Mouse (Mus musculus) colon, adult 2 months (tissue): ENCODE measurements around the gene Dpy19l2. TPM values are rescaled to one million over a fixed set of nuclear protein-coding genes. Genes with fewer than 3 reads are reported as not detected.

ENCODE experiments used
- polyA plus RNA-seq: library from polyadenylated mRNA; depleted of rRNA; stranded (reverse); fragments of >200 nt; gene quantifications from 2 replicates; pipeline ENCODE4 v1.2.3, GENCODE M21; 2012; rRNA removed

Gene Dpy19l2
- not detected in 2 replicates for polyA plus RNA-seq

DNA sequence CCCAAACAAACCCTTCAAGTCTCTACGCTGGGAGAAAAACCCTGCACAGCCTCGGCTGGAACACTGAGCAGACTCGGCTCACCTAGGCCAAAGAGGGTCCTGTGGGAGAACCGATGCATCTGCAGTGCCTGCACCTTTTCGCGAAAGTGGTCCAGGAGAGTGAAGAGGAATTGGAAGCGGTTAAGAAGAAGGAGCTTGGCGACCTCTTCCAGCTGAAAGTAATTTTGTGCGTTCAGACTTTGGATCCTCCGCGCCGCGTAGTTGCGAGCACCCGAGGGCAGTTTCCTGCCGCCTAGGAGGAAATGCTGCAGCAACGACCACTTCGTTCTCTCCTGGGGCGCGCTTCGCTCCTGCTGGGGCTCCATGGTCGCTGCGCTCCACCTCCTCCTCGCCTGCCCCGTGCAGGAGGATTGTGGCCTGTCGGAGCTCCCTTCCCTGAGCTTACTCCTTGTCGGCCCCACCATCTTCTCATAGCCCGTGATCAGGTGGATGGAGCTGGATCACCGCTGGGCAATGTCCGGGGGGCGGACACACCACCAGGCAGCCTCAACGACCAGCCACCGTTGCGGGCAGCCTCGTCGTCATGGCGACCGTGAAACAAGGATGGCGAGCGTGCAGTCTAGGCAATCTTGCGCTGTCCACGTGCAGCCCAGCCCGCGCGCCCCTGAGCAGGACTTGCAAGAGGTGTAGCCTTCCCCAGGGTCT, at the start of gene Dpy19l2:
Gene Dpy19l2 (minus strand): TSS at position 594 of the 705 bp plus-strand sequence.

DNA sequence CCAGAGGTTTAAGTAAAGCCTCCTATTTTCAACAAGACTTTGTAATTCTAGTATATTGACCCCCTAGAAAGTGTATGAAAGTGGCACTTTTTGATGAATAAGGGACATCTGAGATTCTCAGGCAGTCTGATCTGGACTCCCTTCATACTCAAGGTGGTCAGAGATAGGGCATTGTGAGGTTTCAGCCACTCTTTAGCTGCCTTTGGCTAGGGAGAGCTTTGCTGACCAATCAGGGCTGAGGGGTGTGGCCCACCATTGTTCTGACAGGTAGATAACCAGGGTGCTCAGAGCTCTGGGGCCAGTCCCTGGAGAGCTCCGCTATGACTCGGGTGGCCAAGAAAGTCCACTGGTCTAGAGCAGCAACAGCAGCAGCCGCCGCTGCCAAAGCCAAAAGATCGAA, 71.2 kb downstream of the Dpy19l2 start, which contains the start of gene Cypt4:
Gene Cypt4 (plus strand): TSS at position 301 of the 400 bp plus-strand sequence.

Other genes starting within 250 kb of the Dpy19l2 start
- gene Dpy19l1, start 193.2 kb downstream of the Dpy19l2 start, polyA plus RNA-seq: 3.3 and 3.6 TPM in 2 replicates
- not detected in 2 replicates for gene Cypt4, start 71.1 kb downstream of the Dpy19l2 start, polyA plus RNA-seq
- gene Tbx20, start 78.0 kb upstream of the Dpy19l2 start, polyA plus RNA-seq: not detected in 2 replicates